Mouse (Mus musculus) megakaryocyte, embryonic 14.5 days (primary cell): ENCODE measurements around the gene Vmn2r93. TPM values are rescaled to one million over a fixed set of nuclear protein-coding genes. Genes with fewer than 3 reads are reported as not detected.

ENCODE experiments used
- H3K27me3 ChIP-seq: replicated peaks from 2 replicates; pipeline ENCODE3; 2012; ENCODE audit warnings: inconsistent platforms
- H3K36me3 ChIP-seq: replicated peaks from 2 replicates; pipeline ENCODE3; 2012; ENCODE audit warnings: low read length, inconsistent platforms, mixed read lengths
- H3K4me1 ChIP-seq: 2 replicates; pipeline ENCODE4 v1.6.1; 2012; ENCODE audit warnings: inconsistent platforms
- H3K4me3 ChIP-seq: replicated peaks from 2 replicates; pipeline ENCODE3; 2012; ENCODE audit warnings: moderate library complexity, mild to moderate bottlenecking, inconsistent platforms
- H3K9me3 ChIP-seq: 2 replicates; pipeline ENCODE4 v1.6.1; 2012; ENCODE audit warnings: inconsistent platforms
- FLI1 ChIP-seq: IDR thresholded peaks from 2 replicates; pipeline ENCODE4 v1.6.1; 2012; ENCODE audit warnings: low read length, inconsistent platforms, mixed read lengths
- GATA1 ChIP-seq: IDR thresholded peaks from 3 replicates; pipeline ENCODE4 v1.6.1; 2012; ENCODE audit warnings: mixed read lengths, low read length, inconsistent platforms, borderline replicate concordance
- polyA plus RNA-seq: library from polyadenylated mRNA; stranded (reverse); fragments of >175 nt; gene quantifications from 2 replicates; pipeline ENCODE4 v1.2.3, GENCODE M21; 2012; ENCODE audit warnings: low replicate concordance; ENCODE audit not compliant: insufficient read depth

The Vmn2r93 gene
- not detected in 2 replicates for polyA plus RNA-seq

DNA sequence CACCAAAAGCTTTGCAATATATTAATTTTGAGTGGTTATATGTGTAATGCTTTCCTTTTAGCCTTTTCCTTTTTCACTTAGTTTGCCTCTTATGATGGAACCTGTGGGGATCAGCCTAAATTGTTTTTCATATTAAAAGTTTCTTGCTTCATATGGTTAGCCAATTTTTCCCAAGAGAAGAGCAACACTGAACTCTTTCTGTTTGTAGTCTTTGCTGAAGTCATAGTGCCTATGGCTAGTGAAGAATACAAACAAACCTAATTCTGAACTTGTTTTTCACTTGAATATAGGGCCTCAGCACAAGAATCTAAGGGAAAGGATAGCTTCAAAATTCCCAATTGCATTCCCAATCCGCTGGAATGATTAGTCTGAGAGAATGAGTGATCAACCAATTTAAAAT, at the start of gene Vmn2r93:
TSS of gene Vmn2r93 (plus strand) at position 301 of the 400 bp plus-strand sequence.
- Histone ChIP-seq H3K27me3 (no peaks in the 10 kb centered on the region), H3K9me3 (no peaks in the 10 kb centered on the region), H3K36me3 (no peaks in the 10 kb centered on the region), H3K4me1 (no peaks in the 10 kb centered on the region), H3K4me3 (no peak within 1 kb of the TSS)
- TF ChIP-seq FLI1 (no peak), GATA1 (no peak)

DNA sequence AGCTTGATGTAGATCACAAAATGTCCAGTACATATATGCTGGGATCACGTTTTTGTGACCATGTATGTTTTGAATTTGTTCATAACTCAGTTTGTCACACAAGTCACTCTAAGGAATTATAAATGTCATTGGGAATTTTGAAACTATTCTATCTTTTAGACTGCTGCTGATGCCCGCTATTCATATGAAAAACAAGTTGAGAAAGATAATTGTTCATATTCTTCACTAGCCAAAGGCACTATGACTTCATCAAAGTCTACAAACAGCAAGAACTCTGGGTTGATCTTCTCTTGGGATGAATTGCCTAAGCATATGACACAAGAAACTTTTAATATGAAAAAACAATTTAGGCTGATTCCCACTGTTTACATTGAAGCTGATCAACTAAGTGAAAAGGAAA, 20.2 kb upstream of the Vmn2r93 start, which contains the start of gene Vmn2r94:
TSS of gene Vmn2r94 (minus strand) at position 101 of the 400 bp plus-strand sequence.
- Histone ChIP-seq H3K27me3 (no peaks in the 10 kb centered on the region), H3K4me3 (no peak within 1 kb of the TSS), H3K4me1 (no peaks in the 10 kb centered on the region), H3K36me3 (no peaks in the 10 kb centered on the region), H3K9me3 (0 out of 2 replicates have a peak, but pooled peaks cover 4% of the 10 kb centered on the region)
- no peak for TF ChIP-seq GATA1
- no peak for TF ChIP-seq FLI1

- H3K27me3 ChIP-seq, result no peaks in the 10 kb centered on the region
- no peaks in the 10 kb centered on the region for H3K36me3 ChIP-seq
- no peaks in the 10 kb centered on the region for H3K9me3 ChIP-seq
- no peak for TF ChIP-seq GATA1
- TF ChIP-seq FLI1, result no peak
- no peaks in the 10 kb centered on the region for H3K4me1 ChIP-seq
- H3K4me3 ChIP-seq, result no peak overlapping the region
Measured at GRCm38 (mm10) chr17:18323031-18323430, 25.1 kb downstream of the Vmn2r93 start.

DNA sequence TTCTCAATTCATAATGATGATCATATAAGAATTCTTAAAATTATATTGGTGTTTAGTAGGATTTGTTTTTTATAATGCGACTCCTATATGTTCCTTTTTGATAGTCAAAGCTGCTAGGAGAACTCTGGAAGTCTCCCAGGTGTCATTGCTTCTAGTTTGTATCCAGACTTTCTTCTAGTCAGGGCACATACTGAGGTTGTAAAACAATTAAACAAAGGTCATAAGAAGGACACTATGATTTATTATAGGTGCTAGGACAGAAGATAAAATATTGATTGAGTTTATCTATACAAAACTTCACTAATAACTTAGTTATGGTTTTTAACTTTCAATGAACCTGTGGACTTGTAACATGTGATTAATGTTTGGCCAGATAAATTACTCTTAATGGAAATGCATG, 62.1 kb downstream of the Vmn2r93 start:
- H3K4me3 ChIP-seq, result no peak overlapping the region
- H3K36me3 ChIP-seq, result no peaks in the 10 kb centered on the region
- H3K9me3 ChIP-seq, result peaks cover 8% of the 10 kb centered on the region
- TF ChIP-seq FLI1 (no peak), GATA1 (no peak)
- no peaks in the 10 kb centered on the region for H3K4me1 ChIP-seq
- no peaks in the 10 kb centered on the region for H3K27me3 ChIP-seq

DNA sequence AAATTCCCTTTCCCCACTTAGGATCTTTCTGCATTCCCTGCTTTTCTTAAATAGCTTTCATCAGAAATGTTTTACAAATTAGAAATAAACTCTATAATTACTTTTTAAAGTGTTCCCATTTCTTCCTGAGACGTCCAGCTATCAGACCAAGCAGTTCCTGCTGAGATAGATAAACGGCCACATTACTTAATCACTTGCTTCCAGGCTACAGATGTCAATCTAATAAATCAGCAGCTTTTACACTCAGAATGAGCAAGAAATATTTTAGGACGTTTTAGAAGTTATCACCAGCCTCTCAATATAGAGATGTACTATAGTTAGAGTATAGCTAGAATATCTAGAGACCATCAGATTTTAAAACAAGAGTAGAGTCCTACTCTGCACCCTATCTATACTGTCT, 62.7 kb downstream of the Vmn2r93 start:
- Histone ChIP-seq H3K9me3 (peaks cover 10% of the 10 kb centered on the region), H3K27me3 (no peaks in the 10 kb centered on the region), H3K4me3 (no peak overlapping the region), H3K36me3 (no peaks in the 10 kb centered on the region), H3K4me1 (no peaks in the 10 kb centered on the region)
- TF ChIP-seq GATA1 (no peak), FLI1 (no peak)

Other genes with a start within 250 kb of the Vmn2r93 start
- not detected in 2 replicates for gene Vmn2r124, start 248.7 kb upstream of the Vmn2r93 start, polyA plus RNA-seq
- gene Vmn2r91, start 213.1 kb upstream of the Vmn2r93 start, polyA plus RNA-seq, result not detected in 2 replicates
- gene Vmn2r92, start 146.2 kb upstream of the Vmn2r93 start, polyA plus RNA-seq, result not detected in 2 replicates
- not detected in 2 replicates for gene Vmn2r94, start 20.3 kb upstream of the Vmn2r93 start, polyA plus RNA-seq
- 0.29 TPM in 1 of 2 replicates, not detected in the other for gene Vmn2r95, start 126.0 kb downstream of the Vmn2r93 start, polyA plus RNA-seq